Mouse (Mus musculus) mesoderm, embryonic 11.5 days (tissue): Measurements from ENCODE around the gene Arsb.

Experiments used
- DNase-seq: peaks from one replicate; pipeline ENCODE4 v3.0.0-alpha.2; 2012; ENCODE audit warnings: low read depth, low spot score

Arsb gene

DNA sequence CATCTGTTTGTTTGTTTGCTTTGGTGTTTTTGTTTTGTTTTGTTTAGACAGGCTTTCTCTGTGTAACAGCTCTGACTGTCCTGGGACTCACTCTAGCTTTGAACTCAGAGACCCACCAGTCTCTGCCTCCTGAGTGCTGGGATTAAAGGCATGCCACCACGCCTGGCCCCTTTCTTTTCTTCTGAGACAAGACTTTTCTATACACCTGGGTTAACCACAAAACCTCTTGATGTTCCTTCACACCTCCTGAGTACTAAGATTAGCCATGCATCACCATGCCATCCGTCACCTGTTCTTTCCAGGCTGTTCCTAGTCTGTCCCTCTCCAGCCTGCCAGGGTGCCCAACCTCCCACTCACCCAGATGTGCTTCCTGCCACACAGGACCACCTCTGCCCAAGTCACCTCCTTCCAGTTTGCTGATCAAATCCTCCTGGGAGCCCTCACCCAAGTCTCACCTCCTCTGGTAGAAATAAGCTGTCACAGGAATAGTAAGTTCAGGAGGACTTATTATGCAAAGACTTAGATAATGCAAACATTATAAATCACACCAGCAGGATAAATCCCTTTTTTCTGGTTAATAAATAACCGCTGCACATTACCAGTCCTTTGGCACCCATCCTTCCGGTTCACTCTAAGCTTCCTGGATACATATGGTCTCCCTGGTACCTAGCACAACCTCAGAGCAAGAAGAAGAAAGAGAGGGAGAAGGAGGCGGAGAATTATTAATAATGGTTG is 150.6 kb downstream of the Arsb start:
- DNase-seq = no peak

DNA sequence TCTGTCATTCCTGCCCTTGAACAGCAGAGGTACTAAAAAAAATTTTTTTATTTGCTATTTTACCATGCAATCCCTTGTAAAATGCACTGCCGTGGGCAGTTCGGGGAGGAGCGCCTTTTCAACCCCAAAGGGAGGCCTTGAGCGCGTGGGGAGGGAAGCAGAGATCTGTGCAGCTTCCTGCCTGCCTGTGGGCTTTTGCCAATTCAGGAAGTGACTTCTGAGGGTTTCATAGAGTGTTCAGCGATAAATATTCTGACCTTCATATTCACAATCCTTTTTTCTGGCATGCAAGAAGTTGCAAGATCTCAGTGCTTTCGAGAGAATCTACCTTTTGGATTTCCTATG is 151.1 kb downstream of the Arsb start:
- no peak for DNase-seq

DNA sequence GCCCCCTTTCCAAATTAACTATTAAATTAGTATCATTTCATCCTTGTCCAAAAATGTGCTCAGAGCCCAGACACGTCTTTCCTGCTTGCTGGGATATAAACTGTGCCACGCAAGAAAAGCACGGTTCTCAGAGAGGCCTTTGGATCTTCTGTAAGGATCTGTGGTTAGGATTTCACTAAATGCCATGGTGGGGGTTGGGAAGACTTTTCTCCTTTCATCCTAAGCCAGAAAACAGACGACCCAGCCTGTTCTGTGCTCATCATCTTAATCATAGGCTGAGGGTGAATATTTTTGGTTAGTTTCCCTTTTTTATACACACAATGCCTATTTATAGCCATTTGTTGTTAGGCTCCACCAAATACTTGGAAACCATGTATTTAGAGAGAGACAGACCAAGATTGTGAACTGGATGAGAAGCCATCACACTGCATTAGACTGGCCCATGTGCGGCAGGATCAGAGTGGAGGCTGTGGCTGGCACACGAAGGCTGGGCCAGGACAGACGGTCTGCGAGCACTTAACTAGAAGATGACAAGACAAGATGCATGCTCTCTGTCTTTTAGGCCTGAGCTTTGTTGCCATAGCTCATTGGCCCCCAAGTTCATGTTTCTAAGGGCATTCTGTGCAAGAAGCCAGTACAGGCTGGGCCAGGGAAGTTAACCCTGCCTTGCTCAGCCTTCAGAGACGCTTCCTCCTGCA is 153.5 kb downstream of the Arsb start:
- no peak for DNase-seq

DNA sequence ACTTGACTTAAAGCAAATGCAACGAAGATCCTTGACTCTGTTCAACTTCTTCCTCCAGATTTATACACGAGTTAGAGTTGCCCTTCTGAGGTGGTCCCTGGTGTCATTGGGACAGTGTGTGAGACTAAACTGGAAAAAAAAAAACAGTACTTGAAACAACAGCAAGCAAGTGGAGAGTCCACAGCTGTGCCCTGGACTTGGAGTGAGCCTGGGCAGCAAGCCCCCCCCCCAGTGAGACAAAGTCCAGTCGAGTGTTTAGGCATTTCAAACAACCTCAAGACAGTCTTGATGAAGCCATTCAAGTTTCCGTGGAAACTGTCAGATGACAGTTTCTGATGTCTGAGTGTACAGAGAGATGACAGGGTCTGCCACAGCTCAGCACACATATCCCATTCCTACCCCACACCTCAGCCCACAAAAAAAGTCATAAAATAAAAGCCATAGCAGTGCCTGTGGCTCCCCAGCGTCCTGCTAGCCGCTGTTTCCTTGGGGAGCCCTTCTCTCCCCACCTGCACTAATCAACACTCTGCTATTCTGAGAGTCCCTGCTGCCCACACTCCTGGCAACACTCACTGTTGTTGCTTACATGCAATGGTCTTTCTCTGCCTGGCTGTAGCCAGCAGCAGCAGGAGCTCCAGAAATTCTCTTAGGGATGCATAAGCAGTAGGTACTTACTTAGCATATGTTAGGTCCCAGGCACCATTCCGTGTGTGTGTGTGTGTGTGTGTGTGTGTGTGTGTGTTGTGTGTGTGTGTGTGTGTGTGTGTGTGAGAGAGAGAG is 159.3 kb downstream of the Arsb start:
- no peak for DNase-seq

DNA sequence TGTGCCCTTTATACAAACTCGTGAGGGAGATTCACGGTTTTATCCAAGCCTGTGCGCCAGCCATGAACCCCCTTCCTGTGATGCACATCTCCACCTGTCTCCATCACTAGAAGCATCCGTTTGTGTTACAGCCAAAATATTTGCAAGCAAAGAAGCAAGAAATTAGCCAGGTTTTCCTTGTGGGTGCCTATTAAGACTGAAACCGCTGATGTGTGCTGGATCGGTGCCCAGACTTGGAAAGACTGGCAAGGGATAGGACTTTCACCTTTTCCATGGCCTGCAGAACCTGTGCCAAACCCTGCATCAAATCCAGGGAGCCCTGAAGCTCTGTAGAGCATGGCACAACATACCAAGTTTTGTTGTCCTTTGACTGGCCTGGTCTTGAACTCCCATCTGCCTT is 165.0 kb downstream of the Arsb start:
- no peak for DNase-seq

DNA sequence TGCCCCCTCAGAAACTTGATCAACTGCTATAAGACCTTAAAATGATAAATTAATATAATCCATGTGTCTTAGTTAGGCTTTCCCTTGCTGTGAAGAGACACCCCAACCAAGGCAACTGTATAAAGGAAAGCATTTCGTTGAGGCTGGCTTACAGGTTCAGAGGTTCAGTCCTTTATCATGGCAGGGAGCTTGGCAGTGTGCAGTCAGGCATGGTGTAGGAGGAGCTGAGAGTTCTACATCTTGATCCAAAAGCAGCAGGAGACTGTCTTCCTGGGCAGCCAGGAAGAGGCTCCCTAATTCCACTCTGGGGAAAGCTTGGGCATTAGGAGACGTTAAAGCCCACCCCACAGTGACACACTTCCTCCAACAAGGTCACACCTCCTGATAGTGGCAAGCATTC is 166.7 kb downstream of the Arsb start:
- no peak for DNase-seq

DNA sequence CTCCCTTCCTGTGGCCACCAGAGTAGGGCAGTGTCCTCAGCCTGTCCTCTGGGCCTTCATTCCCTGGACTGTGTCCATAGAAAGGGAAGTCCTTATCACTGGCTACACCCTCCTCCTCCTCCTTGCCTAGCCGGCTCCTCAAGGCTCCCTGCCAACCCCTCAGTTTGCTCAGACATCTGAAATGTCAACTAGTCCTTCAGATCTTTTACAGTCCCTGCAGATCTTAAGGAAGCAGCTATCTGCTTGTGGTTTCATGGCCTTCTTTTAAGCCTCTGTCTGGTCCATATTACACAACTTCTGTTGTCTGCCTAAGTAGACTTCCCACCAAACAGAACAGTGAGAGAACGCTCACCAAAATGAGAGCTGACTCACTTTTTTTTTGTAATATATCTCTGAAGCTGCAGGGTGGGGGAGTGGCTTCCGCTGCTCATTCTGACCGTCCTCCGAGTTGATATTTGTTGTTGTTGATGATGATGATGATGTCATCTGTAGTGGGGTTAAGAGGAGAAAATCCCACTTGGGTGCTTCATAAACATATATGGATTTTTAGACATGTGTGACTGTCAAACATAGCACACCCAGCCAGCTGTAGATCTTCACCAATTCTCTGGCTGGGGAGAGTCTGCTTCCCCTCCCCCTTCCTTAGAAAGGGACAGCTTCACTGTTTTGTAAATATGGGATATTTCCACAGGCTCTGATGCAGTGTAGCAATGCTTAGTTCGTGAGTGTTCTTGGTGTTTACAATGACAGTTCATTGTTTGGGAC is 168.1 kb downstream of the Arsb start:
- no peak for DNase-seq

DNA sequence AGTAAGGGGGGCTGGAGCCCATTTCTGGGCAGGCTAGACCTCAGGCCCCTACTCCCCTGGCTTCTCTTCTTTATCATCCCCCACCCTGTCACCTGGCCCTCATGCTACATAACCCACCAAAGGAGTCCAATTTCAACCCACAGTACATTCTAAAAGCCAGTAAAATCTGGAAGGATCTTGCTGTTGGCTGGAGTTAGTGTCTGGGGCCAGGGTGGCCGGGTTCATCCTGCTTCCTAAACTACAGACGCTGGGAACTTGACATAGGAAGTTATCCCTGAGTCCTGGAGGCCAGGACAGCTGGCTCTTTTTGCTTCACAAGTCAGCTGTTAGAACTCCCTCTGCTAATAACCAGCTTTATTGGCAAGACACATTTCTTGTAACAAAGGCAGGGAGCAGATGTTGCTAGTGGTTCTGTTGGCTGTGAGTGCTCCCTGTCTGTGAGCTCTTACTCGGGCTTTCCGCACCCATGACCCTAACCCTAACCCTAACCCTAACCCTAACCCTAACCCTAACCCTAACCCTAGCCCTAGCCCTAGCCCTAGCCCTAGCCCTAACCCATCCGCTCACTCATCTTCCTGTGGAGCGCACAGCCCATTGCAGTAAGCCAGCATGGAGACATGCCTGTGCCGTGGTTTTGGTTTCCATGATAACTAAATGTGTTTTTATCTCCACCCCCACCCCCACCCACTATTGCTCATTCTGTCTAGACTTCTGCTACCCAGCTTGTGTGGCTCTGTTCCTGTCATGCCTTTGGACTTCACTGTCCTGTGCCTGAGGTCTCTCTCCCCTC is 169.5 kb downstream of the Arsb start:
- DNase-seq = no peak

DNA sequence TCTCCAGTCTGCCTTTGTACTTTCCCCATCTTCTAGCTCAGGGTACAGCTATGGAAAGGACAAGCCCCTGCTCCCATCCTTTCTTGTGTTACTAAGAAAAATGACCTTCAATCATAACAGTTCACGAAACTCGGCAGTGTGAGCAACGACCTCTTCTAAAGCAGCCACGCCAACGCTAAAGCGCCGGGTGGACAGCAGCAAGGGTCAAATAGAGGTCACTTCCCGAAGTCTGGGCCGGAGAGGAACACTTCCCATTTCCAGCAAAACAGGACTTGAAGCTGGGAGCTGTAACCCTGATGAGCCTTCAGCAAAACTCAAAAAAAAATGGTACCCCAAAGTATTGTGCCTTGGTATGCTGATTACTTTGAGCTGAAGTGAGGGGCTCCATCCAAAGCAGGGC is 179.6 kb downstream of the Arsb start:
- DNase-seq = no peak

DNA sequence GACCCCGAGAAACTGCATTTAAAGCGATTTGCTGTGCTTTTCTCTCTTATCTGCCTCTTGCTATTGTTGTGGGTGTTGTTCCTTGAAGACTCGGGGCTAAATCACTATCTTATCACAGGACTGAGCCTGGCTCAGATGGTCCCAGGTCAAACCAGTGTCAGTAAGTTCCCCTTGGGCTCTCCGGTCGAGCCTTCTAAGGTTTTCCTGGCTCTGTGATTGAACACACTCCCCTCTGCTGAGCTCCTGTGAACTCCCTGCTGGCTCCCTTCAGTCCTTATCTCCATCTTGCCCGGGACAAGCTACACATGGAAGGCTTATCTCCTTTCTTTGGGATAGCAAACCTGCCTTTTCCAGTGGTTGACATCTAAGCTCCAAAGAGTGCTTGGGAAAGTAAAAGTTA is 180.1 kb downstream of the Arsb start:
- no peak for DNase-seq

DNA sequence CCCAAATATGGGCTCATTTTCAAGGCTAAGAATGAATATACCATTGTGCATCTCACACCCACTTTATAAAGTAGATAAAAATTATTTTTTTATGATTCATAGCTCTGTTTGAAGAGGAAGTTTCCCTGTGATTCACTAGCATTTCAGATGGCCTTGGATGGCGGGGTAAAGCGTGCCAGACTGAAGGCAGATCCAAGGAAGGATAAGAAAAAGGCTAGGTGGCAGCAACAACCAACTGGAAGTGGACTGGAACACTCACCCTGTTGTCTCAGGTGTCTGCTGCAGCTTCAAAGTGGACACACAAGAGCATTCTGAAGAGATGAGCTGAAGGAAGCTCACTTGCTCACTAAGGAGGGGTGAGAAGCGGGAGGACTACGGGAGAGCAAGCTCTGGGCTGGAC is 181.0 kb downstream of the Arsb start:
- no peak for DNase-seq

DNA sequence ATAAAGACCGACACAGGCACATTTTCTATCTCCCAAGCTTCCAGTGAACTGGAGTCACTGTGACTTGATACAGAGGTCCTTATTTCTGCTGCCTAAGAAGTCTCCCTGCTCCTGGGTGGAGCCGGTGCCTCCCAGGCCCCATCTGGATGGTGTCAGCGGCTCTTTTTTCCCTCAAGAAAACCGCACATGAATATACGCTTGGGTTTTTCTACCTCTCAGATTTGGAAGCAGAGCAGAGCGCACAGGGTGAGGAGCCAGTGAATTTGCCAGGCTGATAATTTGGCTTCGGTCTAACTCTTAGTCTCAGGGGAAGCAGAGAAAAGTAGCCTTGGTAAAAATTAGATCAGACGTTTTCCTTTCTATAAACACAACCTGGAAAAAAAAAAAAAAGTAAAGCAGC is 186.5 kb downstream of the Arsb start:
- DNase-seq = no peak

DNA sequence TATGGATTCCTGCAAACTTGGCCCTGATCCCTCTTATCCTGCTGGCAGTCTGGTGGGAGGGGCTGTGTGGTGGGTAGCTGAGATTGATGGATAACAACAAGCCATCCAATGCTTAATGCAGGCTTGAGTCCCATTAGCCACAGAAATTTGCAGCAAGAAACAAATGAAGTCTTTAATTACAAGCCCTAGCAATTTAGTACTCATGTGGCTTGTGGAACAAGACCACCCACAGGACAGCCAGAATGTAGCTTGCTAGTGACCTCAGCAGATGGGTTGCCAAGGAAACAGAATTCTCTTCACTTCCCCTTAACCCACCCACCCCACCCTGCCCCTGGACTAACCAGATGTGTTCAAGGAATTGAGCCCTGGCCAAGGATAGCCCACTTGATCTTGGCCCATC is 194.8 kb downstream of the Arsb start:
- DNase-seq = no peak

DNA sequence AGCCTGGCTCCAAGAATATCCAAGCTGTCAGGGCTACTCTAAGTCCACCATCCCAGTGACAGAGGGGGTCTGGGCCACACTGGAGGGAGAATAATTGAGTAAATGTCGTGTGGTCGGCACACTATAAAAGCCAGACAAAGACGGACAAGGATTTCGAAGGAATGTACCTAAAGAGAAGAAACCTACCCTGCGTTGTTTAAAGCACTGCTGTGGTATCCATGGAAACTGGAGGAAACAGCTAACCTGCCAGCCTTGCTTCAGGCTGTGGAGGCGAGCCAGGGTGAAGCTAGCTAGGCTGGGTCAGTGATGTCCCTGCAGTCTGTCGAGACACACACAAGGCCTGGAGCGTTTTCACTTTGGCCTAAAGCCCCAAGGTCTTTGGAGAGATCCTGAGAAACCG is 195.7 kb downstream of the Arsb start:
- peak; percentile 30 for DNase-seq

DNA sequence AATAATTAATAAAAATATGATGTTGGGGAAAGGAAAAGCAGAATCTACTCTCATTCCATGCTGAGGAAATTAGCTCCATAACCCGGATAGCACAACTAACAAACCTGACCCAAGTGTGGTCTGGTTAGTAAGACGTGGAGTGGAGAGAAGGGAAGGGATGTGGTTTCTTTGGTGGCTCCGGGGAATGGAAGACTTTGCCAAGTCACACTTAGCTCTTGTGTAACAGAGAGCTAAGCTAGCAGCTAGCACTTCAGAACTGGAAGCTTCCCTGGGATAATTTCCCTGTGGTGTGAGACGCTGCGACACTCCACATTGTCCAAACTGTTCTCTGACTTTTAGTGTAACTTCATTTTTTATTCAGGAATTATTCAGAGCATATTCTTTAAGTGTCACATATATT is 198.7 kb downstream of the Arsb start:
- no peak for DNase-seq

DNA sequence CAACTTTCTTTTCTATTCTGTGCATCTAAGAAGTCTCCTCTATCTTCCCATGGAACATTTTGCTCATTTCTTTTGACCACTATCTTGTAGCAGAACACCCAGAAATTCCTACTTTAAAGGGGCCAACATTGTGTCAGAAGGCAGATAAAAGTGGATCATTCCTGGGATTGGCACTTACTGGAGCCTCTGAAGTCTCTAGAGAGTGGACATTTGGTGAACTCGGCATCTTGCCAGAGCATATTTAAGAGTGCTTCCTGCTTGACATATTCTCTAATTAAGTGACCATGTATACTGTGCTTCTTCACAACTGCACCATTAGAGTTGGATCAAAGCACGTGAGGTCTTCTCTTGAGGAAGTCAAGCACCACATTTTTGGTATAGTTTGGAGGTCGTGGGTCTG is 201.0 kb downstream of the Arsb start:
- no peak for DNase-seq

DNA sequence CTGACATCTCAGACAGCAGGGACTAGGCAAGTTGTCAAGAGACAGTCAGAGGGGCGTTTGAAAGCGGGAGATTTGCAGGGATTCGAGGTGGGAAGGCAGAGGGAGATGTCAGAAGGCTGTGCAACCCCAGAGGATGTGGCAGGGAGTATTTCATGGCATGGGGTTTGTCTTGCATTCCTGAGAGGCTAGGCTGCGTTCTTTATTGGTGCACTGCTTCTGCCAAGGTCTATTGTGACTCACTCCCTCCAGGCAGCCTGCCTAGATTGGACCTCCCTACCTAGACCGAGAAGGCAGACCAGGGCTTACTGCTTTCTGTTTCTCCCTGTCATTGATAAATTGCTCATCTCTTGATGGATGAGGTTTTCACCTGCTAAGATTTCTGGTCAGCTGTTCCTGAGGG is 204.2 kb downstream of the Arsb start:
- DNase-seq = no peak

DNA sequence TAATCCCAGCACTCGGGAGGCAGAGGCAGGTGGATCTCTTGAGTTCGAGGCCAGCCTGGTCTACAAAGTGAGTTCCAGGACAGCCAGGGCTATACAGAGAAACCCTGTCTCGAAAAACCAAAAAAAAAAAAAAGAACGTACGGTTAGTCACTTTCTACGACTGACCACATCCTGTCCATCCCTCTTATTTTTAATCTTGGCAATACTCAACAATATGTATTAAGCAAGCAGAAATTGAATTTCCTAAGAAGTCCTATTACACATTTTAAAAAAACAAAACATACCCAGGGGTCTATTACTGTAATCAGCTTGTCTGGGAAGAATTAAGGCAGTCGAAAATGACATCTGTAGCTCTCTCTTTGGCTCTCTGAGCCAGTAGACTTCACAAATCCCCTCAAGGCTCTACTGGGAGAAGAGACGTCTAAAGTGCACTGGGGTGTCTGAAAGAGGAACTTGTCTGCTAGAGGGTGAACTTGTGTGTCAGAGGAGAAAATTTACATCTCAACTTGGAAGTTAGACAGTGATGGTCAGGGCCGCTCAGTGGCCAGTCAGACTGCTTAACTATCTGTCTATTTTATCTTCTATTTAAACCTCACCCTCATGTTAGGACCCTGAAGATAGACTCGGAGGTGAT is 205.6 kb downstream of the Arsb start:
- no peak for DNase-seq

DNA sequence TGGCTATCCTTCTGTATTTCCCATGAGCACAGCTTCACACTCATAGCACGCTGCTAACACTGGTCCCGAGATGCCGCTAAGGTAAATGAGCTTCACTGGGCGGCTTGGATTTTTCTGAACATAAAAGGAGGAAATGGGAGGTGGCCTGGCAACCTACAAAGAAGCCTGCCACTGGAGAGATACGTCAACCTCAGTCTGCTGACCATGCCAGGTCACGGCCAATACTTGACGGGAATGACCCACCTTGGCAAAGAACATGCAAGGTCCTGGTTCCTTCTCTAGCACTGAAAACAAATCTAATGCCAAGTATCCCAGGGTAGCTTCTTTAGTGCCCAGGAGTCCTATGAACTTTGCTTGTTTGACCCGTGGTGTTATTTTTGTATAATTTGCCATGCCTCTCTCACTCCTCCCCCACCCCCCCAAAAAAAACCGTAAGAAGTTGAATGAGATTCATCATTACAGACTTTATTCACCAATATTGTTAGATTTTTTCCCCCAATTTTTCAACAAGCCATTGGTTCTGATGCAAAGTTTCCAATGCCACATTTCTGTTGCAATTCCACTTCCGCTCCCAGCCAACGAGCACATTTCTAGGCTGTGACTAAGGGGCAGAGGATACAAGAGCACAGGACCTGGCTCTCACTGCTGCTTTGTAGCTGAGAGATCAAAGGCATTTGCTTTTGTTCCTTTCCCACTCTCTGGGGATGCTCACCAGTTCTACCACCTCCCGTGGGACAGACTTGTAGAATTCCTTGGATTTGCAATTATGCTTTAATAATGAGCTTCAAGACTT is 207.5 kb downstream of the Arsb start:
- DNase-seq = no peak

DNA sequence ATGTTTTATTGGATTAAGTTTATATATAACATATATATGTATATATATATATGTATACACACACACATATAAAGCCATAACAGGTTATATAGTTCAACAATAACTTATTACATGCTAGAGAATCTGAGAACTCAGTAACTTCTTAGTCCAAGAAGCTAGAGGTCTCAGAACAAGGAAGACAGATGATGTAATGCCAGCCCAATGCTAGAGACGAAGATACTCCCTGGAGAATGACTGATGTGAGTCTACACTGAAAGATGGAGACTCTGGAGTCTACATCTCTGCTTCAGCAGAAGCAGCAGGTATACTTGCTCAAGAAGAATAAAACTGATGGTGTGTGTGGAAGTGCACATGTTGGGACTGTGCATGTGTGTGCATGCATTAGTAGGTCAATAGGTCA is 208.3 kb downstream of the Arsb start:
- DNase-seq = no peak
